Mouse (Mus musculus): ENCODE data around the gene Wnt8b. TPM values are rescaled to one million over a fixed set of nuclear protein-coding genes. Genes with fewer than 3 reads are reported as not detected.

Wnt8b gene
- polyA plus RNA-seq, 1 experiment from 2014 or later: 4.5 TPM

DNA sequence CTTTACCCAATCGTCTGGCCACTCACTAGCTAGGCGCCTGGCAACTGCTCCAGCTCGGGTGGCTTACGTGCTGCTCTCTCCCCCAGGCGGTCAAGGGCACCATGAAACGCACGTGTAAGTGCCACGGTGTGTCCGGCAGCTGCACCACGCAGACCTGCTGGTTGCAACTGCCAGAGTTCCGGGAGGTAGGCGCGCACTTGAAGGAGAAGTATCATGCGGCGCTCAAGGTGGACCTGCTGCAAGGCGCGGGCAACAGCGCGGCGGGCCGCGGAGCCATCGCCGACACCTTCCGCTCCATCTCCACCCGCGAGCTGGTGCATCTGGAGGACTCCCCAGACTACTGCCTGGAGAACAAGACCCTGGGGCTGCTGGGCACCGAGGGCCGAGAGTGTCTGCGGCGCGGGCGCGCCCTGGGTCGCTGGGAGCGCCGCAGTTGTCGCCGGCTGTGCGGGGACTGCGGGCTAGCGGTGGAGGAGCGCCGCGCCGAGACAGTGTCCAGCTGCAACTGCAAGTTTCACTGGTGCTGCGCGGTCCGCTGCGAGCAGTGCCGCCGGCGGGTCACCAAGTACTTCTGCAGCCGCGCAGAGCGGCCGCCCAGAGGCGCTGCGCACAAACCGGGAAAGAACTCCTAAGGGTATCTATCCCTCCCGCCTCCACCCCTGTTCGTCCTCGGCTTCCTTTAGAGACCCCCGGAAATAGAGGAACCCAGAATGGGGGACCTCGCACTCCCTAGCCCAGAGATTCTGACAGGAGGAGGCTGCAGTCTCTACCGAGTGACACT lies 18.4 kb downstream of the Wnt8b start:
- DNase-seq (ENCODE audit: low spot score): peak; percentile 40

GRCm38 (mm10) chr19:44512601-44513000 lies 19.3 kb downstream of the Wnt8b start:
- DNase-seq (ENCODE audit: low spot score): peak; percentile 7

DNA sequence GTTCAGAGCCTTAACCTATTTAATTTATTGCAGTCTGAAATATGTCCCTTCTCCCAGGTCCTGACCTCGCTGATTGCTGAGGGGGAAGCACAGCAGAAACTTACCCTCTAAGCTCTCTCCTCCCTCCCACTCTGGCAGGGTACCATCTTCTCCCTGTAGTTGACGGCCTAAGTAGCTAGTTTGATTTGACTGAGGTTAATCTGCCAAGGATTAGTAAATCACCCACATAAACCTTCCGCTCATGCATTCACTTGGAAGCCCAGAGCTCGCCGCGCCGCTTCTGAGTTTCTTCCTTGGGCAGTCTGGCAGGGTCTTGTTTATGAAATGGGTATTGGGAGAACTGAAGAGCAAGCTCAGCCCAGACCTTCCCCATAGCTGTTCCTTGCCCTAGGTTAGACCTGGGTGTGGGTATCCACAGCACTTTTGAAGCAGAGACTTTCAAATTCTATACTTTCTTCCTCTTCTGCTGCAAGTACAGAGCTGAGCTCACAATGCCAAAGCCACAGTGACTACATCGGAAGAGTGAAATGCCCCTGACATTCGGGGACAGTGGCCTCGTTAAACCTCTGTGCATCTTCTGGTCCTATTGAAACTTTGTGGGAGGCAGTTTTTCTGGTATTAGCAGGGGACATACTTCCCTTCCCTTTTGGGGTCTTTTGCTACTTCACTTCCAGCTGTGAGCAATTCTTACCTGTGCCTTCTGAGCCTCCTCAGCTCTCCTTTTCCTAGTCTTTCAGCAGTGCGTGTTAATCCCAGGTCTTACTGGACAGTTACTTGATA lies 20.0 kb downstream of the Wnt8b start:
- DNase-seq (ENCODE audit: low spot score): no peak

DNA sequence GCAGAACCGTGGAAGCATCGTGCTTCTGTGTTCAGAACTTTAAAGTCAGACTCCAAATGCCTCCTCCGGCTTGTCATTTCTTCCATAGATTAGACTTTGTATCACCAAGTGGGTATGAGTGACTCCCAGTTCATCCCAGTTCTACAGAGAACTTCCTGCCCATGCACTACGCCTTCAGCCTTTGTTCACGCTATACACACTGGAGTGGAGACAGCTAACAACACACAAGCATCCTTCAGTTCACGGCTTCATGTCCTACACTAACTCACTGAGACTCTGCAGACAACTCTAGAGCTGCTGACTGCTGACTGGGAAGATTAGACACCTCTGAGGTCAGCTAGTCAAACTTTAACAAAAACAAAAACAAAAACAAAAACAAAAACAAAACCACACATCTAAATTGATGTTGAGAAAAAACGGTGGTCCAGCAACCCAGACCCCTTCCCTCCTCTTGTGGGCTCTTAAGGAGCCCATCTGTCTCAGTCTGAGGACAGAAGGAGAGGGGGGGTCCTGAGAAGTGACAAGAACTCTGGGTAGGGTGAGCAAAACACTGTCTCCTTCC lies 20.7 kb downstream of the Wnt8b start:
- DNase-seq (ENCODE audit: low spot score): no peak

DNA sequence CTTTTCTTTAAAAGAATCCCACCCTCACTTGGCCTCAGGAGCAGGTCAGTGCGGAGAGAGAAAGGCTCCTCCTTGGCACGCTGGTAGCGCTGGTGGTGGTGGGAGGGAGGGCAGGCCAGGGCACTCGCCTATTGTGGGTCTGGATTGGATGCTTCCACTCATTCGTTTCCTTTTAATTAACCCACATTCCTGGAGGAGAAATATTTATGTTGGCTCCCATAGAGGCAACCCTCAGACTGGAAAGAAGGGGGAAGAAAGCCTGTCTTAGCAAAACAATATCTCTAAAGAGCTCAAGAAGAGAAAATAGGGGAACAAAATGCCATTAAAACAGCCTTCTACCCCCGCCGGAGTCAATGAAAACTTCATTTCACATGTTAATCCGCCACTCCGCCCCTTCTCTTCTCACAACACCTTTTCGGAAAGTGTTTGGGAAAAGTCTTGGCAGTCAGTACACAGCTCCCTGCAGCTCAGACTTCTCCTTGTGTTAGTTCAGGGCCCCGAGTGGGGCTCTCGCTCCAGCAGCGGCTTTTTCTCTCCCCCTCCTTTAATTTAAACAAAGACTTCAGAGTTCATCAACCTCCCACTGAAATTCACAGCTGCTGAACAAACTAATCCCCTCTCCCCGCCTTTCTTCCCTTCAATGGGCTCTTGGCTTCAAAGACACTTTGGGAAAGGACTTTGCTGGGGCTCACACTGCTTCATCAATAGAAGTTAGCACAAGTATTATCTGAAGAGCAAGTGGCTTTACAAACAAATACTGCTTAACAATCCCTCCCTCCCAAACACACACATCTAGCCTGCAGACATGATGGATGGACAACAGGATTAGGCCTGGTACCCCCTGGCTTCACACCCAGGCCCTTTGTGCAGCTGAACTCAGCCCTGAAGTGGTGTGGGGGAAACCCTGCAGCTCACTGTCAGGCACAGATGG lies 21.5 kb downstream of the Wnt8b start:
- DNase-seq (ENCODE audit: low spot score): no peak

- DNase-seq (ENCODE audit: low spot score): no peak
Measured at GRCm38 (mm10) chr19:44515769-44516168, 22.5 kb downstream of the Wnt8b start.

- peak; percentile 46 for DNase-seq (ENCODE audit: low spot score)
Measured at GRCm38 (mm10) chr19:44517996-44518768, 24.9 kb downstream of the Wnt8b start.

- no peak for DNase-seq (ENCODE audit: low spot score)
Measured at GRCm38 (mm10) chr19:44519152-44519551, 25.9 kb downstream of the Wnt8b start.

- peak; percentile 63 for DNase-seq (ENCODE audit: low spot score)
Measured at GRCm38 (mm10) chr19:44525551-44526205, 32.4 kb downstream of the Wnt8b start.

DNA sequence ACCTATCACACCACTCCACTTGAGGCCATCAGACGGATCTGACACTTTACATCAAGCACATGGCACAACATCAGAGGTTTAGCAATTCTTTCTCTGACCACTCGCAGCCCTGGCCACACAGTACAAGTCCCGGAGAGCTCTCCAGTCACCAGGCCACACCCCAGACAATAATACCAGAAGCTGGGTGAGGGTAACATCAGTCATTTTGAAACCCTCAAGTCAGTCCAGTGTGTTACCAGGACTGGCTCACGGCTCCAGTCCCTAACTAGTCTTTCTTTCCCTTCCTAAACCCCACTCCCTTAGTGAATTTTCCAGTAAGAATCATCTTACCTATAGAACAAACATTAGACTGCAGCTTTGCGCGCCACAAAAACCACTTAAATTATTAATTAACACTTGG lies 36.7 kb downstream of the Wnt8b start:
- DNase-seq (ENCODE audit: low spot score): no peak

- DNase-seq (ENCODE audit: low spot score): no peak
Measured at GRCm38 (mm10) chr19:44535376-44535775, 42.1 kb downstream of the Wnt8b start.

DNA sequence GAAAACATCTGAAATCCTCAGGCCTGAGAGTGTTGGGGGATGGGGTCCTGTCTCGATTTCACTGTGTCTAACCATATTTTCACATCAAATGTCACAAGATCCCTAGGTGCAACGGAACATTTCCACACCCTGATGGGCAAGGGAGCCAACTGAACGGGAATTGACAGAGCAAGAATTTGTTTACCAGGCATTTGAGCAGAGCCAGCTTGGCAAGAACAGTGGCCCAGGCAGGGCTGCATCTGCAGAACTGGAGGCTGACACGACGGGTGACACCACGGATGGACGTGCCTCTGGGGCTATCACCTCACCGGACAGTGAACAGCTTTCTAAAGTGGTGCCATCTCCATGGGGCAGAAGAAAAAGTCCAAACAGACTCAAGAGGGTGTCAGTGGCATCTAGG lies 44.1 kb downstream of the Wnt8b start:
- no peak for DNase-seq (ENCODE audit: low spot score)

DNA sequence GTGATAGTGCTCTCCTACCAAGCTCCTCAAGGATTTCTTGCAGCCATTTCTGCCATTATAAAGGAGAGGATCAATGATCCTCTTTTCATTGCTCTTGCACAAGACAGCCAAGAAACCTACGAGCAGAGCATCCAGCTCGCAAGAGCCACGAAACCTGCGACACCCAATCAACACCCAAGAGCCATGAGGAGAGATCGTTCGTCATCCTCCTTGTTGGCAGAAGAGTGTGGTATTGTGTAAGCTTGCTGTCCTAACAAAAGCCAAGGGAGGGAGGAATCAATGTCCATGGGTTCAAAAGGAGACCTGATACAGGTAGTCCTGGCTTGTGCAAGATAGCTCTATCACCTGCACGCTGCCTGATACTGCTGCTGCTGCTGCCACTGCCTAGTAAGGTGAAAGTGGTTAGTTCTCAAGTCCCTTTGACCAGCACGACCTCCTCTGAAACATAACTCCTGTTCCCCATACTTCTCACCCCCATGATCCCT lies 49.5 kb downstream of the Wnt8b start:
- no peak for DNase-seq (ENCODE audit: low spot score)

DNA sequence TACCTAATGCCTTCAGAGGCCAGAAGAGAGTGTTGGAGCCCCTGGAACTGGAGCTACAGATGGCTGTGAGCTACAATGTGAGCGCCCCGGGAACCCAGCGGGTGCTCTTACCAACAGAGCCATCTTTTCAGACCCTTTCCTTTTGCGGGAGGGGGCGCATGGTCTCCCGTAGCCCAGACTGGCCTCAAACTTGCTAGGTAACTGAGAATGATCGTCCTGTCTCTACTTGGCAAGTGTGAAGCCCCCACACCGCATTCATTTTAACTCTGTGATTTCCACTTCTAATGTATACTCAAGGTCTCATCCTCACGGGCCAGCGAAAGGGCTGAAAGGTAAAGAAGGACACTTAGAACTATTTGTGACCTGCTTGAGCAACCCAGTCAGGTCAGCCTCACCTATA lies 51.1 kb downstream of the Wnt8b start:
- DNase-seq (ENCODE audit: low spot score): no peak

- peak; percentile 79 for DNase-seq (ENCODE audit: low spot score)
Measured at GRCm38 (mm10) chr19:44544775-44545174, 51.5 kb downstream of the Wnt8b start.

DNA sequence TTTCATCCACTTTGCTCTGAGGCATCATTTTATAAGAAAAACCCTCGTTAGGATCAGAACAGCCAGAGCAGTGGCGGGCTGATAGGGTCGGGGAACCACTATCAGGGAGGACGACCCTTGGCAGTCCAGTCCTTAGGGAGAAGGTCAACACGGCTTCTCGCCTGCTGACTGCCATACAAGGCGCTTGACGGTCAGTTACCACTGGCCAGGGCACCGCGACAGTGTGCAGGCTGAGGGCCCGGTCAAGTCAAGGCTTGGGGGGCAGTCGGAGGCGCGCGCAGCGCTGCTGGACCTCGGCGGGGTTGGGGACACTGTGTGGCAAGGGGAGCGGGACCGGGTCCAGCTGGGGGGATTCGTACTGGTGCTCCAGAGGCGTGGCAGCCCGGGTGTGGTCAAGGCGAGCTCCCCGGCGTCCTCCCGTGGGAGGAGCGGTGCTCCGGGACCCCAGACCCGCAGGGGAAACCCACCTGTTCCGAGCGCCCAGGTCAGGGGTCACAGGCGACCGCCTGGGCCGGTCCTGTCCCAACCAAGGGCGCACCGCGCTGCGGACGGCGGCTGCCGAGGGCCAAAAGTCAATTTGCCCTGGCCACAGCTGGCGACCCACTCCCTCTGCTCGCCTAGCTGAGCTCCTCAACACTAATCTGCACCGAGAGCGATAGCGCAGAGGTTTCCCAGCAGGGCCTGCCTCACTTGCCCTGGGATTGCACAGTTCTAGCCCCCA lies 52.2 kb downstream of the Wnt8b start, which contains the start of gene Sec31b:
Gene Sec31b (minus strand): TSS at position 544 of the 721 bp plus-strand sequence.
- DNase-seq (ENCODE audit: low spot score): no peak

DNA sequence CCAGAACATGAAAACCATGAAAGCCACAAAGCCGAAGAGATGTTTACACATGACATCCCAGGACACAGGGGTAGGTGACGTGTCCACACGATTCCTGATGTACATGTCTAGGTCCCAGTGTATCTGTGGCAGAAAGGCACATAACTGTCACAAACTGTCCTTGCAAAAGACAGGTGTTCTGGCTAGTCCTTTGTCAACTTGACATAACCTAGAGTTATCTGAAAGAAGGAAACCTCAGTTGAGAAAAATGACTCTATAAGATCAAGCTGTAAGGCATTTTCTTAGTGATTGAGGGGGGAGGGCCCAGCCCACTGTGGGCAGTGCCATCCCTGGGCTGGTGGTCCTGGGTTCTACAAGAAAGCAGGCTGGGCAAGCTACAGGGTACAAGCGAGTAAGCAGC lies 59.5 kb downstream of the Wnt8b start, which contains the start of gene Gm20538:
Gene Gm20538 (minus strand): TSS at position 101 of the 400 bp plus-strand sequence.
- DNase-seq (ENCODE audit: low spot score): no peak

GRCm38 (mm10) chr19:44553286-44553685 lies 60.0 kb downstream of the Wnt8b start:
- no peak for DNase-seq (ENCODE audit: low spot score)

DNA sequence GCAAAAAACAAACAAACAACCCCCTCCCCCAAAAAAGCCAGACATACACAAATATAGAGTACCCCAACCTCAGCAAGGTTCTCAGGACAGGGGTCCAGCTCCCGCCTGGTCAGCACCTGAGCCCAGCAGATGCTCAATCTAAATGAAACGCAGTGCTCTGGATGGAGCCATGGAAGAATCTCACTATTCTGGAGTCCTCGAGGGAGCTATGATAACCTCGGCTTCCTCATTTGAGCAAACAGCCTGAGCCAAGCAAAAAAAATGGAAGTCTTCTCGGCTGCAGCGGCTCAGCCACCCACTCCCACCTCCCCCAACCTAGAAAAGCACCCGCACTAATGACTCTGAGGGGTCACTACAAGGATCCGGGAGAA lies 61.2 kb downstream of the Wnt8b start:
- DNase-seq (ENCODE audit: low spot score): no peak
